Mouse (Mus musculus) cerebellum, adult (tissue): ENCODE results near the gene Tlnrd1.
"Not testable (repeated sequence)": the region's sequence is repeated elsewhere in the genome, so short reads cannot be mapped to it uniquely, and the experiment has no call there.

Source experiments
- ATAC-seq: cut with Nextera tagmentation; 2 replicates; pipeline ENCODE4 v1.9.2; 2017; ENCODE audit warnings: mild to moderate bottlenecking, moderate library complexity, mixed read lengths; ENCODE audit not compliant: insufficient number of reproducible peaks, low FRiP score, low TSS enrichment

The Tlnrd1 gene

GRCm38 (mm10) chr7:83884021-83884658 is at the start of gene Tlnrd1, which contains the start of gene Mesd:
Tlnrd1 (minus strand) TSS chr7:83884305.
Mesd (plus strand) TSS chr7:83884466.
- peak; percentile 77 for ATAC-seq

- ATAC-seq: no peak
Observed at GRCm38 (mm10) chr7:83921637-83922036, 37.5 kb upstream of the Tlnrd1 start.

GRCm38 (mm10) chr7:83920241-83920640 is 36.1 kb upstream of the Tlnrd1 start:
- no peak for ATAC-seq

- ATAC-seq: peak; percentile 76
Observed at GRCm38 (mm10) chr7:83914566-83914965, 30.5 kb upstream of the Tlnrd1 start.

- ATAC-seq: no peak
Observed at GRCm38 (mm10) chr7:83913995-83914394, 29.9 kb upstream of the Tlnrd1 start.

- no peak for ATAC-seq
Observed at GRCm38 (mm10) chr7:83913405-83913932, 29.4 kb upstream of the Tlnrd1 start.

- ATAC-seq: no peak
Observed at GRCm38 (mm10) chr7:83911909-83912308, 27.8 kb upstream of the Tlnrd1 start.

- no peak for ATAC-seq
Observed at GRCm38 (mm10) chr7:83904831-83905230, 20.7 kb upstream of the Tlnrd1 start.

- ATAC-seq: no peak
Observed at GRCm38 (mm10) chr7:83902296-83903145, 18.4 kb upstream of the Tlnrd1 start.

GRCm38 (mm10) chr7:83901425-83901824 is 17.3 kb upstream of the Tlnrd1 start:
- ATAC-seq: no peak

GRCm38 (mm10) chr7:83900519-83900918 is 16.4 kb upstream of the Tlnrd1 start:
- no peak for ATAC-seq

GRCm38 (mm10) chr7:83898267-83898666 is 14.2 kb upstream of the Tlnrd1 start:
- no peak for ATAC-seq

GRCm38 (mm10) chr7:83896077-83896740 is 12.1 kb upstream of the Tlnrd1 start:
- no peak for ATAC-seq

GRCm38 (mm10) chr7:83894348-83894747 is 10.2 kb upstream of the Tlnrd1 start:
- no peak for ATAC-seq

- no peak; the same call in 1 of the 2 replicates for ATAC-seq
Observed at GRCm38 (mm10) chr7:83892333-83892669, 8.2 kb upstream of the Tlnrd1 start.

GRCm38 (mm10) chr7:83891433-83892332 is 7.6 kb upstream of the Tlnrd1 start:
- peak; percentile 92 for ATAC-seq

GRCm38 (mm10) chr7:83889946-83890345 is 5.8 kb upstream of the Tlnrd1 start:
- not testable (repeated sequence) for ATAC-seq

- no peak for ATAC-seq
Observed at GRCm38 (mm10) chr7:83889383-83889782, 5.3 kb upstream of the Tlnrd1 start.

- ATAC-seq: no peak
Observed at GRCm38 (mm10) chr7:83886366-83887129, 2.4 kb upstream of the Tlnrd1 start.
